Mouse (Mus musculus) frontal cortex, adult 2 months (tissue): Measurements from ENCODE around the gene Sox5. TPM values are rescaled to one million over a fixed set of nuclear protein-coding genes. Genes with fewer than 3 reads are reported as not detected.

Source experiments
- DNase-seq, 2 experiments: peaks; one replicate each; pipeline ENCODE4 v3.0.0; 2022; ENCODE audit warnings: low spot score in 1 of 2; ENCODE audit errors: extremely low spot score in 1 of 2
- polyA plus RNA-seq: library from polyadenylated mRNA; depleted of rRNA; stranded (reverse); fragments of >200 nt; gene quantifications from 2 replicates; pipeline ENCODE4 v1.2.3, GENCODE M21; 2012; rRNA removed

The Sox5 gene
- polyA plus RNA-seq = 27.9 and 28.2 TPM in 2 replicates

DNA sequence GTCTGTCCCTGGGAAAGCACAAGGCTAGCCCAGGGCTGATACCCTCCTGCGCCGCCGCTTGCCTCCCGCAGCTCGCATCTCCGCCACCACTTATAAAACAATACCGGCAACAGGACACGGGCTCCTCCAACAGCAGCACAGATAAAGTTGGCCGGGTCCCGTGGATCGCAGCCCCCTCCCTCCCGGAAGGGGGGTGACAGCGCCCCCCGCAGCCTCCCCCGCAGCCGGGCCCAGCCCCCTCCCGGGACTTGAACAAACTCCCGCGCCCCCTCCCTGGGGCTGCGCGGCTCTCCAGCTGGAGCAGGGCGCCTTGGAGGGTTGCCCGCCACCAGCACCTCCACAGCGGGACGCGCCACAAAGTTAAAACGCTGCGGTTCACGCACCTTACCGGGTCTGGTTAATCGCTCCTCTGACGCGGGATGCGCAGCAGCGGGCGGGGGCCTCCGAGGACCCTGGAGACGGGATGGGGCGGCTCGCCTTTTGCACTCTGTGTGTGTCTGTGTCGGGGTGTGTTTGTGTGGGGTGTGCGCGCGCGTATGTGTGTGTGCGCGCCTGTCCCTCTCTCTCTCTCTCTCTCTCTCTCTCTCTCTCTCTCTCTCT lies at the start of gene Sox5:
Sox5 (minus strand) TSS at position 547 of the 600 bp plus-strand sequence.
- peak; percentile 20 to 63 for DNase-seq

DNA sequence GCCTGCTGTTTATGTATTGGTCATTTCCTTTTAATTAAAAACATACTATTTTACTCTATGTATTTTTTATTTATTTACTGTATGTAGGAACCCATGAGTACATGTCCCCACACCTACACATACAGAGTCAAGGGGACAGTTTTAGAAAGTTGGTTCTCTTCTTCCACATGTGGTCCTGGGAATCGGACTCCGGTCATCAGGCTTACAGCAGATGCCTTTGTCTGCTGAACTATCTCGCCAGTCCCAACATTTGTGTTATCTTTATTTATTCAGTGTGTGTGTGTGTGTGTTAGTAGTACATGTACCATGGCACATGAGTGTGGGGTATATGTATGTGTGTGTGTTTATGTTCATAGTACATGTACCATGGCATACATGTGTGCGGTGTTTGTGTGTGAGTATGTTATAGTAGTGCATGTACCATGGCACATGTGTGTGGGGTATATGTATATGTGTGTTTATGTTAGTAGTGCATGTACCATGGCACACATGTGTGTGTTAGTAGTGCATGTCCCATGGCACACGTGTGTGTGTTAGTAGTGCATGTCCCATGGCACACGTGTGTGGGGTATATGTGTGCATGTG lies 43.3 kb upstream of the Sox5 start:
- DNase-seq = no peak

DNA sequence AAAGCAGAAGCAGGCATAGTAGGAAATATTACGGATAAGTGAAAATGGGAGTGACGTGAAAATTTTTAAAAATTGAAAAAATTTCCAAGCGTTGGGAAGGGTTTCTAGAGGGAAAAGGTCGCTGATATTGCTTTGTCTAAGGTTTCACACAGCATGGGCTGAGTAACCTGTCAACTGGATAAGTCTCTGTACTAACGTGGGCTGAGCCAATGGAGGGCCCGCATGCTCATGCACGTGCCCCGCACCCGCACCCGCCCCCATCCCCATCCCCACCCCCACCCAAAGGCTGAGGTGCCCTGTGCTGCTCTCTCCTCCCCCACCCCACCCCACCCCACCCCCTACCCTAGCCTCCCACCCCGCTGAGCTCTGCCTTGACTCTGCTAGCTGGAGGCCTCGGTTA lies 42.4 kb upstream of the Sox5 start:
- DNase-seq = no peak

GRCm38 (mm10) chr6:144822594-144822993 lies 40.8 kb upstream of the Sox5 start:
- DNase-seq = no peak

GRCm38 (mm10) chr6:144821019-144821418 lies 39.2 kb upstream of the Sox5 start:
- no peak for DNase-seq

- DNase-seq = no peak
Measured at GRCm38 (mm10) chr6:144818016-144818415, 36.2 kb upstream of the Sox5 start.

DNA sequence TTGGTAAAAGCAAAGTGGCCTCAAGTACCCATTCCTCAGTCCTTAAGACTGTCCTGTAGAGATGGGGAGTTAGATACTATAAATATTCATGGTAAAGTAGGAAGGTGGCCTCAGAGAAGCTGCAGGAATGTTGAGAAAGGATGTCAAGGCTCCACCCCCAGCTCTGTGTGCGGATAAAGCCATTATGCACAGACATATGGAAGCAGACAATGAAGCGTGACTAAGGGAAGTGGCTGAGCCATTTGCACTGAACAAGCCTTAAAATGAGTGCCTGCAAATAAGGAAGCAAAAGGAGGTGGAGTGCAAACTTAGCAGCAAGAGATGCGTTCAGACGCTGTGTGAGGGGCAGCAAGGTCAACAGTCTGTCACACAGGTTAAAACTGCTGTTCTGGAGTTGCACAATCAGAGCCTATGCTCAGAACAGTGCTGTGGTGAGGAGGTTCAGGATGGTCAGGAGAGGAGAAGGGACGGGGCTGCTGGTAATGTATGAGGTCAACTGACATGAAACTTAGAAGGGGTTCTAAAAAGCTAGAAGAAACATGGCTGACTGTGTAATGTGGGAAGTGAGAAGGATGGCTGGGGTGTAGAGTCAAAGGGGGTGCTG lies 35.7 kb upstream of the Sox5 start:
- peak in 1 of 2 experiments; percentile 51 for DNase-seq

GRCm38 (mm10) chr6:144815542-144815941 lies 33.8 kb upstream of the Sox5 start:
- DNase-seq = no peak

DNA sequence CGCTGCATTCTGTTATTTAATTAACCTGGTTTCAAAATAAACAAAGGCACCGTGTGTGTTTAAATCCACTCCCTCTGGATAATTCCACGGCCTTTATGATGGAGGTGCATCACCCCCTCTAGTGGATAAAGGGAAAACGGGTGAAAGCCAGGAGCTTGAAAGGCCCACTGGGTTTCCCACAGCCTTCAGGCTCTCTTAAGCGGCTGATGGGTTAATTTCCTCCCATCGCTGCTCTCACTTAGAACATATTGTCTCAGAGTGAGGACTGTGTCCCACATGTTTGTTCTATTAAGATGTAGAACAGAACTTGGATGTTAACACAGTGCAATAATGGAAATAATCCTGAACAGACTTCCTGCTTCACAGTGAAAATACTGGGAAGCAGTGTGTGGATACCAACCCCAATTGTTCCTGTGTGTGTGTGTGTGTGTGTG lies 33.2 kb upstream of the Sox5 start:
- peak; percentile 21 to 86 for DNase-seq

GRCm38 (mm10) chr6:144804321-144804720 lies 22.5 kb upstream of the Sox5 start:
- DNase-seq = no peak

GRCm38 (mm10) chr6:144803063-144803462 lies 21.3 kb upstream of the Sox5 start:
- DNase-seq = no peak

GRCm38 (mm10) chr6:144794356-144794755 lies 12.6 kb upstream of the Sox5 start:
- no peak for DNase-seq

DNA sequence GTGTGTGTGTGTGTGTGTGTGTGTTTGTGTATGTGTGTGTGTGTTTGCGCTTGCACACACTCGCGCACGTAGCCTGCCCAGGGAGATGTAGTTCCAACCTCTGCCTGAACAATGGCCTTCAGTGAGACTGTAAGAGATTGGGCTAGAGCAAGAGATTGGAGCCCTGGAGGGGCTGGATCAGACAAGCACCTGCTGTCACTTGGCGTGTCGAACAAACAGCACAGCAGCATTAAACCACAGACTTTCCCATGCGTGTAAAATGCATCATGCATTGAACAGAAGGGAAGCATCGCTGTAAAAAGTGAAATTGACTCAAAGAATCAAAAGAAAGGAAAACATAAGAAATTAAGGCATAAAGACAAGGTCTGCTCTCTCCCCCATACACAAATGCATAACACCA lies 11.1 kb upstream of the Sox5 start:
- no peak for DNase-seq

DNA sequence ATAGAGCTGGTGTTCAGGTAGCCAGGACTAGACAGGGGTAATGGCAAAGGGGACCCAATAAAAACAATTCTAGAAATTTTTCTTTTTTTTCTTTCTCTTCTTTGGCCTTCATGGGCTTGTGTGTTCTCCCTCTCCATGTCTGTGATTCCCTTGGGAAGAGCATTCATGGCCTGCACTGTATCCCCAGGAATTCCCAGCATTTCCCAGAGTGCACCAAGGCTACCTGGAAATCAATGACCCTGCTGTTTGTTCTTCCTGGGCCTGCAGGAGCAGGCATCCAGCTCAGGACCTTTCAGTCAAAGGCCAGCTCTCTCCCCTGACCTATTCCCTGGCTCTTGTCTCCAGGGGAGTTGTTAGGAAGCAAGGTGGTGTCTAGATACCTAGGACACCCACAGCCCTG lies 1.5 kb upstream of the Sox5 start:
- DNase-seq = no peak

- peak in 1 of 2 experiments; percentile 62 for DNase-seq
Measured at GRCm38 (mm10) chr6:144782866-144783265, 1.1 kb upstream of the Sox5 start.

- DNase-seq = no peak
Measured at GRCm38 (mm10) chr6:144782031-144782857, 467 bp upstream of the Sox5 start.

DNA sequence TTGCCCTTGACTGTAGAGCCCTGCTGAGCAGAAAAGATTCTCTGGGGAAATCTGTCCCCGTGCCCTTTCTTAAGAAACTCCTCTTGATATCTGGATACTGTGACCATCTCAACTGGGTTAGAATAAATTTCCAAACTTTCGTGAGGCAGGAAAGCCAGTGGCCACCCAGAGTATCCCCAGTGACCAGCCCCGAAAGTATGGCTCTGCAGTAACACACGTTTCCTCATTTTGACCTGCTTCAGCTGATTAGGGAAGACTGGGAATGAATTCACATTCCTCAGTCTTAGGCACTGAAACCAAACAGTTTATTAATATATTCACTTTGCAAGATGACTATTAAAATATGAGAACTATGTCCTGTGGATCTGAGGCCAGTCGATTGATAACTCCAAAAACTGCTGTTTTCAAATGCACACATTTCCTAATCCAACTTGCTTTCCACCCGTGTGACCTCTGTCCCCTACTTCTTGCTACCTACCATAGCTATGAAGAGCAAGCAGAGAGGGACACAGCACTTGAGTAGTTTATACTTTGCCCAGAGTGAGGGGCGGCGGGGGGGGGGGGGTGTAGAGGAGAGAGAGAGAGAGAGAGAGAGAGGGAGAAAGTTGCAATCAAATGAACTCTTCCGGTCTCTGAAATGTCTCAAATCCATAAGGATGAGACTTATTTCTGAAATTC lies 1.0 kb downstream of the Sox5 start:
- no peak for DNase-seq

- no peak for DNase-seq
Measured at GRCm38 (mm10) chr6:144779945-144780607, 1.7 kb downstream of the Sox5 start.

GRCm38 (mm10) chr6:144777356-144778035 lies 4.3 kb downstream of the Sox5 start:
- no peak for DNase-seq

DNA sequence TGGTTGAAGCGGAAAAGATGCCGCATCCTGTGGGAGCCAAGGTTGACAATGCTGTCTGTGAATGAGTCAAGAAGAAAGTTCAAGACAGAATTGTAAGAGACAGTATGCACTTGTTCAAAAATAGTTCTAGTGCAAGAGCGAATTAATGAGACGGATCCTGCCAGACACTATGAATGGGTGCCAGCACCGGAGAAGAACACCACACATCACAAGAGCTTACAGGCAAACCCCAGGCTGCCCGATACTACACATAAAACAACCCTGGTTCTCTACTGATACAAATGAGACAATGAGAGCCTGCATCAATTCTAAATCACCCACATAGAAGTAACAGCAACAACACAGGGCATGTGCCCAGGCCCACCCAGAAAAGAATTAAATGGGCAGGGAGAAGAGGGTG lies 8.0 kb downstream of the Sox5 start:
- peak in 1 of 2 experiments; percentile 31 for DNase-seq
